Mouse (Mus musculus): Measurements from ENCODE around the gene Ceacam15.

DNA sequence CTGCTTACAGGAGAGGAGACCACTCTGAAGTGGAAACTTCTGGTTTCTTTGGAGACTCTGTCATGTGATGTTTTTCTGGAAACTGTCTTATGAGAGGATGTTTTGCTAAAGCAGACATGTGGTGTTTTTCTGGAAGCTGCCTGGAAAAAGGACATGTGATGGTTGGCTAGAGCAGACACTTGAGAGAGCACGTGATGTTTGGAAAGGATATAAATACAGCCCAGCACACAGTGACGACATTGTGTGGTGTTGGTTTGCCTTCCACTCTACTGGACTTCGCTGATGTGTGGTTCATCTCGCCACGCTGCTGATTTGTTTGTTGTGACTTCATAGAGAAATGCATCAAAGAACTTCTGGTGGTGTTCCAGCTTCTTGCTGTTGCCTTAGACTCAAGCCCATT lies 25.1 kb upstream of the Ceacam15 start:
- TF ChIP-seq CTCF (IDR thresholded peaks at IDR 0.05) (no peak), EP300 (IDR thresholded peaks at IDR 0.05) (no peak)

Data from lung, postnatal 0 days (tissue).